Mouse (Mus musculus): ENCODE data around the gene Il2. TPM values are rescaled to one million over a fixed set of nuclear protein-coding genes. Genes with fewer than 3 reads are reported as not detected.

Il2 gene
- not detected in 2 replicates for polyA plus RNA-seq (2012; rRNA removed)

DNA sequence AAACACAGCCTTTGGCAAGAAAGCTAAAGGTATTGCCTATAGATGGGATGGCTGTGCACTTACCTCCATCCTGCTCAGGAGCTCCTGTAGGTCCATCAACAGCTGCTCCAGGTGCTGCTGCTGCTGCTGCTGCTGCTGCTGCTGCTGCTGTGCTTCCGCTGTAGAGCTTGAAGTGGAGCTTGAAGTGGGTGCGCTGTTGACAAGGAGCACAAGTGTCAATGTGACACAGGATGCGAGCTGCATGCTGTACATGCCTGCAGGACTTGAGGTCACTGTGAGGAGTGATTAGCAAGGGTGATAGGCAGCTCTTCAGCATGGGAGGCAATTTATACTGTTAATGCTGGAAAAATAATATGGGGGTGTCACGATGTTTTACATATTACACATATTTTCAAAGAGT lies at the start of gene Il2:
Gene Il2, minus strand, starts transcription at position 305 of the 400 bp plus-strand sequence.

Other genes with a start within 250 kb of the Il2 start
- gene Adad1, start 62.4 kb downstream of the Il2 start, polyA plus RNA-seq (2012; rRNA removed) = not detected in 2 replicates
- not detected in 2 replicates for gene Il21, start 106.7 kb upstream of the Il2 start, polyA plus RNA-seq (2012; rRNA removed)
- 0.03 and 0.23 TPM in 2 replicates for gene Bbs12, start 186.6 kb upstream of the Il2 start, polyA plus RNA-seq (2012; rRNA removed)
- gene Cetn4, start 186.7 kb upstream of the Il2 start, polyA plus RNA-seq (2012; rRNA removed) = 0.04 TPM in 1 of 2 replicates, not detected in the other
- 0.38 and 0.71 TPM in 2 replicates for gene Fgf2, start 222.4 kb upstream of the Il2 start, polyA plus RNA-seq (2012; rRNA removed)